Mouse (Mus musculus) heart, embryonic 13.5 days (tissue): ENCODE results near the gene Ptger1. TPM values are rescaled to one million over a fixed set of nuclear protein-coding genes. Genes with fewer than 3 reads are reported as not detected.
A peak's percentile ranks its signal among the peaks of the same experiment; 100 is the strongest.

Experiments used
- ATAC-seq: fragments of 200-750 bp; cut with Nextera tagmentation; 2 replicates; pipeline ENCODE4 v1.8.0; 2017; ENCODE audit warnings: moderate TSS enrichment; ENCODE audit not compliant: insufficient number of reproducible peaks, low FRiP score, low TSS enrichment; ENCODE audit errors: extremely low read depth
- H3K27ac ChIP-seq: fragments of 300-500 bp; sonication (generic); replicated peaks from 2 replicates; pipeline ENCODE4 v1.5.1; 2015; ENCODE audit warnings: moderate library complexity, mild to moderate bottlenecking, inconsistent platforms
- H3K27me3 ChIP-seq: fragments of 300-500 bp; sonication (generic); replicated peaks from 2 replicates; pipeline ENCODE4 v1.6.1; 2015; ENCODE audit warnings: mild to moderate bottlenecking, inconsistent platforms
- H3K36me3 ChIP-seq: fragments of 300-500 bp; sonication (generic); 2 replicates; pipeline ENCODE4 v1.6.1; 2015; ENCODE audit warnings: mild to moderate bottlenecking, inconsistent platforms
- H3K4me1 ChIP-seq: fragments of 300-500 bp; sonication (generic); 2 replicates; pipeline ENCODE4 v1.6.1; 2015; ENCODE audit warnings: inconsistent platforms
- H3K4me2 ChIP-seq: fragments of 300-500 bp; sonication (generic); 2 replicates; pipeline ENCODE4 v1.6.1; 2015; ENCODE audit warnings: inconsistent platforms, mild to moderate bottlenecking, moderate library complexity
- H3K4me3 ChIP-seq: fragments of 300-500 bp; sonication (generic); 2 replicates; pipeline ENCODE4 v1.5.1; 2015; ENCODE audit warnings: moderate library complexity, mild to moderate bottlenecking, inconsistent platforms
- H3K9ac ChIP-seq: fragments of 300-500 bp; sonication (generic); 2 replicates; pipeline ENCODE4 v1.6.1; 2015; ENCODE audit warnings: inconsistent platforms, mild to moderate bottlenecking, moderate library complexity
- H3K9me3 ChIP-seq: fragments of 300-500 bp; sonication (generic); 2 replicates; pipeline ENCODE4 v1.6.1; 2016; ENCODE audit warnings: inconsistent platforms
- WGBS: fragments of 180-500 bp; shearing (Covaris S2); methylation state at CpG from one replicate; pipeline ENCODE4 v1.1.7; 2015; ENCODE audit warnings: mixed read lengths; 5-methylcytosine and 5-hydroxymethylcytosine counted together
- polyA plus RNA-seq: library from polyadenylated mRNA; unstranded; fragments of >200 nt; fragmentation: Nextera tagmentation; extraction: Ambion mirVana; gene quantifications from 2 replicates; pipeline ENCODE4 v1.2.1, GENCODE M21; 2015

The Ptger1 gene
- polyA plus RNA-seq, 1 experiment from 2014 or later, result 0.35 TPM

DNA sequence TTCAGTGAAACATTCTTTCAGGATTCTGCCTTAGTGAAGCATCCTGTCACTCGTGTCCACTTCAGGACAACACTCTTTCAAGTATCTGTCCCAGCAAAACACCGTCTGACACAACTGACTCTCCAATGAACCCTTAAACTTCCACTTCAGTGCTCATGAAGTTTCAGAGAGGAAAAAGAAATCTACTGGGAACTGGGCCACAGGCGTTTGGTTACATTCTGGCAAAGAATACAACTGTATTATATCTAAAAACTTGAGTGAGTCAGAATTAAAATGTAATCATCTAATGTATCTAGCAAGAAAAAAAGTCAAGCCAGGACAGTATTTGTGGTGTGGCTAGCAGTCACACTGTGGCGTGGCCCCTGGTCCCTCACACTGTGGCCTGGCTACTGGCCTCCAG lies 27.6 kb upstream of the Ptger1 start:
- WGBS, result 55% methylated on average over 4 of the region's 4 CpGs
- Histone ChIP-seq H3K4me2 (no peak overlapping the region), H3K36me3 (no peaks in the 10 kb centered on the region), H3K4me3 (no peak overlapping the region), H3K9me3 (0 out of 2 replicates have a peak, but pooled peaks cover 4% of the 10 kb centered on the region), H3K9ac (no peak overlapping the region), H3K27me3 (peaks cover 3% of the 10 kb centered on the region; the same call in 1 of the 2 replicates), H3K4me1 (no peaks in the 10 kb centered on the region), H3K27ac (no peak overlapping the region)
- no peak for ATAC-seq

- H3K27ac ChIP-seq, result no peak overlapping the region
- ATAC-seq, result no peak
- WGBS, result 69% methylated on average over 5 of the region's 5 CpGs
- H3K36me3 ChIP-seq, result no peaks in the 10 kb centered on the region
- H3K9me3 ChIP-seq, result 0 out of 2 replicates have a peak, but pooled peaks cover 4% of the 10 kb centered on the region
- no peaks in the 10 kb centered on the region for H3K4me1 ChIP-seq
- H3K9ac ChIP-seq, result no peak overlapping the region
- no peak overlapping the region for H3K4me3 ChIP-seq
- H3K4me2 ChIP-seq, result no peak overlapping the region
- peaks cover 8% of the 10 kb centered on the region; the same call in 1 of the 2 replicates for H3K27me3 ChIP-seq
Observed at GRCm38 (mm10) chr8:83639649-83640048, 26.8 kb upstream of the Ptger1 start.

GRCm38 (mm10) chr8:83647511-83647910 lies 19.0 kb upstream of the Ptger1 start:
- 87% methylated on average over 11 of the region's 11 CpGs for WGBS
- Histone ChIP-seq H3K9me3 (no peaks in the 10 kb centered on the region), H3K27me3 (peaks cover 11% of the 10 kb centered on the region; the same call in 1 of the 2 replicates), H3K9ac (no peak overlapping the region), H3K4me3 (no peak overlapping the region), H3K4me1 (peaks cover 4% of the 10 kb centered on the region; the same call in 1 of the 2 replicates), H3K36me3 (no peaks in the 10 kb centered on the region), H3K4me2 (no peak overlapping the region), H3K27ac (no peak overlapping the region)
- ATAC-seq, result no peak

GRCm38 (mm10) chr8:83648031-83648430 lies 18.4 kb upstream of the Ptger1 start:
- Histone ChIP-seq H3K9me3 (no peaks in the 10 kb centered on the region), H3K9ac (no peak overlapping the region), H3K36me3 (no peaks in the 10 kb centered on the region), H3K4me2 (no peak overlapping the region), H3K27ac (no peak overlapping the region), H3K4me1 (peaks cover 4% of the 10 kb centered on the region; the same call in 1 of the 2 replicates), H3K4me3 (no peak overlapping the region), H3K27me3 (peaks cover 11% of the 10 kb centered on the region; the same call in 1 of the 2 replicates)
- WGBS, result 87% methylated on average over 4 of the region's 4 CpGs
- ATAC-seq, result no peak

DNA sequence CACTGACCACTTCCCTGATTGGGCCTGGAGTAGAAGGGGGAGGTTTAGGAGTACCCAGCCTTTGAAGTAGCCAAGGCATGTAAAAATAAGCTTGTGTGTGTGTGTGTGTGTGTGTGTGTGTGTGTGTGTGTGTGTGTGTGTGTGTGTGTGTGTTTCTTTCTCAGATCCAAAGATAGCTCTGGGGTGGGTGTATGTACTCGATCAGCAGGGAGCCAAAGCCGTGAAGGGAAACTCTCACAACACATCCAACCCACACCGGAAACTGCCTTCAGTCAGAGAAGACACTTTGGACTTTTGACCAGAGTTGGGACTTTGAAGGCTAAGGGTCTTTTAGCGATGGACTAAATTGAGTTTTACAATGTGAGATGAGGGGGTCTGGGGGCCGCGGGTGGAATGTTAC lies 16.8 kb upstream of the Ptger1 start:
- H3K4me1 ChIP-seq, result peaks cover 15% of the 10 kb centered on the region
- ATAC-seq, result no peak
- no peak overlapping the region for H3K9ac ChIP-seq
- no peaks in the 10 kb centered on the region; the same call in 1 of the 2 replicates for H3K36me3 ChIP-seq
- no peaks in the 10 kb centered on the region for H3K9me3 ChIP-seq
- no peak overlapping the region for H3K4me3 ChIP-seq
- H3K4me2 ChIP-seq, result no peak overlapping the region
- H3K27ac ChIP-seq, result no peak overlapping the region
- peaks cover 4% of the 10 kb centered on the region; the same call in 1 of the 2 replicates for H3K27me3 ChIP-seq
- WGBS, result 89% methylated on average over 6 of the region's 6 CpGs

DNA sequence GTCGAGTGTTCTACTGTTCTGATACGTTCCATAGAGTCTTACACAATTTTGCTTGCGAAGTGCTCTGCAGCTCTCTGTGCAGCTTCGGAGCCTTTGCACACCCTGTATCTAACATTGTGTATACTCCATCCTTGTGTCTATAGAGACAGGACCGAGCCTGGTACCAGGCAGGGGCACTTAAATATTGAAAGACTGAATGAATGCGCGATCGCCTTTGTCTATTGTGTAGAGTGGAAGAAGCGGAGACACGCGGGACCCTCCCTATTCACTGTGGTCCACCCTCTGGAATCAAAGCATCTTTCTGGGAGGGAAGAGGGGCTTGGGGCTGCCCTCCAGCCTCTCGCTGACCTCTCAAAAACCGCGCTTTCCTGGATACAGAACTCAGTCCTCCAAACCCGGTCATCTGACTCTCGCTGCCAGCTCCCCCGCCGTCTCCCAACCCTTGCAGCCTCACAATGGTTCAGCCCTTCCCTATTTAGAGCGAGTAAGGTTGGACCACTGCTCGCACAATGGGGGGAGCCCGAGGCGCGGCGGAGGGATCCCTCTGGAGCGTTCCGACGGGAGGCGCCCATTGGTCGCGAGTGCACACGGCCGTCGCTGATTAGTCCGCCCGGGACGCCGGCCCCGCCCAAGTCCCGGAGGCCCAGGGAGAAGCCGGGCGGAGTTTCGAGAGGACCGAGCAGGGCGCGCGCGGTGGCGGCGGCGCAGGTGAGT lies 14.3 kb upstream of the Ptger1 start, which contains the start of gene Gipc1:
Gene Gipc1 (plus strand): TSS at position 648 of the 714 bp plus-strand sequence.
- peak within 1 kb of the TSS; percentile 76 for H3K27ac ChIP-seq
- H3K4me1 ChIP-seq, result peaks cover 28% of the 10 kb centered on the region
- H3K9ac ChIP-seq, result peak within 1 kb of the TSS; percentile 88
- H3K4me2 ChIP-seq, result peak within 1 kb of the TSS; percentile 95
- no peaks in the 10 kb centered on the region for H3K27me3 ChIP-seq
- WGBS, result 4% methylated on average over 48 of the region's 50 CpGs
- peak; percentile 92 for ATAC-seq
- H3K36me3 ChIP-seq, result peaks cover 19% of the 10 kb centered on the region
- no peaks in the 10 kb centered on the region for H3K9me3 ChIP-seq
- H3K4me3 ChIP-seq, result peak within 1 kb of the TSS; percentile 77

GRCm38 (mm10) chr8:83652744-83653661 lies 13.5 kb upstream of the Ptger1 start:
- WGBS, result 1% methylated on average over 37 of the region's 46 CpGs
- ATAC-seq, result 0 out of 2 replicates have a peak, but pooled peaks have one; percentile 4
- peak overlapping the region; percentile 76 for H3K27ac ChIP-seq

DNA sequence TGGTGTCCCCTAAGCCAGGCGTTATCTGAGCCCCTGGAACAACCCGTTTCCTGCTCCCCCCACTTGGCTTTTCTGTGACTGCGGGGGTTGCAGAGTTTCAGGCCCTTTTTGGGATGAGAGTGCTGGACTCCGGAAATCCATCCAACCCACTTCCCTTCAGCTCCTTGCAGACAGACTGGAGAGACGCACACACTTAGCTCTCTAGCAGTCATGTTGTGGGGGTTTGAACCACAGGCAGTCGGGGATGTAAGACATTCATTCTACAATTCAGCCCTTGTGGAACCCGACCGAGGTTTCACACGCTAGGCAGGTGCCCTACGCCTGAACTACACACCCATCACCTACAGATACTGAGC lies 12.8 kb upstream of the Ptger1 start:
- ATAC-seq, result no peak
- peaks cover 28% of the 10 kb centered on the region for H3K4me1 ChIP-seq
- peak overlapping the region; percentile 77 for H3K4me3 ChIP-seq
- H3K27me3 ChIP-seq, result no peaks in the 10 kb centered on the region
- peaks cover 30% of the 10 kb centered on the region for H3K36me3 ChIP-seq
- WGBS, result 33% methylated on average over 10 of the region's 10 CpGs
- peak overlapping the region; percentile 95 for H3K4me2 ChIP-seq
- H3K9ac ChIP-seq, result peak overlapping the region; percentile 88
- H3K9me3 ChIP-seq, result no peaks in the 10 kb centered on the region
- H3K27ac ChIP-seq, result peak overlapping the region; percentile 76

More at GRCm38 (mm10) chr8:83652744-83653661, 13.5 kb upstream of the Ptger1 start:
- Histone ChIP-seq H3K4me2 (peak overlapping the region; percentile 95), H3K4me1 (peaks cover 28% of the 10 kb centered on the region), H3K36me3 (peaks cover 27% of the 10 kb centered on the region), H3K9me3 (no peaks in the 10 kb centered on the region), H3K27me3 (no peaks in the 10 kb centered on the region), H3K4me3 (peak overlapping the region; percentile 77), H3K9ac (peak overlapping the region; percentile 88)

GRCm38 (mm10) chr8:83654725-83655124 lies 11.8 kb upstream of the Ptger1 start:
- no peak for ATAC-seq

DNA sequence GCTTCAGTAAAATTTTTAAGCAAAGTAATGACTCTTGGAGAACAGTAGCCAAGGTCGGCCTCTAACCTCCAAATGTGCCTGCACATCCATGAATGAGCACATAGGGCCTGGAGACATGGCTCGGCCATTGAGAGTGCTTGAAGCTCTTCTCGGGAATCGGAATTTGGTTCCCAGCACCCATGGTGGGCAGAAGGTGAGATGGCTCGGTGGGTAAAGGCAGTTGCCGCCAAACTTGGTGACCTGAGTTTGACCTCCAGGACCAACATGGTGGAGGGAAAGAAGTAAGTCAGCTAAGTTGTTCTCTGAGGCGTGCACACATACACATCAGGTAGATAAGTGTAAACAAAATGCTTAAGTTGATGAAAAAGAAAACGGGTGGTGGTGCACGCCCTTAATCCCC lies 10.4 kb upstream of the Ptger1 start:
- no peaks in the 10 kb centered on the region for H3K27me3 ChIP-seq
- no peak for ATAC-seq
- no peaks in the 10 kb centered on the region for H3K9me3 ChIP-seq
- H3K36me3 ChIP-seq, result peaks cover 38% of the 10 kb centered on the region
- peak overlapping the region; percentile 33; the same call in 1 of the 2 replicates for H3K27ac ChIP-seq
- H3K4me2 ChIP-seq, result no peak overlapping the region
- H3K4me1 ChIP-seq, result peaks cover 41% of the 10 kb centered on the region
- no peak overlapping the region for H3K4me3 ChIP-seq
- 82% methylated on average over 9 of the region's 9 CpGs for WGBS
- H3K9ac ChIP-seq, result no peak overlapping the region

More at GRCm38 (mm10) chr8:83654725-83655124, 11.8 kb upstream of the Ptger1 start:
- Histone ChIP-seq H3K4me1 (peaks cover 28% of the 10 kb centered on the region), H3K36me3 (peaks cover 38% of the 10 kb centered on the region), H3K27ac (no peak overlapping the region), H3K9me3 (no peaks in the 10 kb centered on the region), H3K4me2 (no peak overlapping the region), H3K9ac (no peak overlapping the region), H3K4me3 (no peak overlapping the region), H3K27me3 (no peaks in the 10 kb centered on the region)
- 86% methylated on average over 6 of the region's 6 CpGs for WGBS
